Mouse (Mus musculus): ENCODE results near the gene Tpst2.

- TF ChIP-seq CTCF (IDR thresholded peaks at IDR 0.05; ENCODE audit: low read depth) (no peak), EP300 (optimal IDR thresholded peaks at IDR 0.05) (no peak)
Observed at GRCm38 (mm10) chr5:112305842-112306241, 29.4 kb downstream of the Tpst2 start.
